Mouse (Mus musculus) thymus, postnatal 4 days (tissue): ENCODE data around the gene Appl1.
"Not testable (repeated sequence)": the region's sequence is repeated elsewhere in the genome, so short reads cannot be mapped to it uniquely, and the experiment has no call there.

Source experiments
- DNase-seq: peaks from one replicate; pipeline ENCODE4 v3.0.0; 2021

Appl1 gene

GRCm38 (mm10) chr14:26960518-26960917 lies 10.5 kb downstream of the Appl1 start:
- DNase-seq, result no peak

DNA sequence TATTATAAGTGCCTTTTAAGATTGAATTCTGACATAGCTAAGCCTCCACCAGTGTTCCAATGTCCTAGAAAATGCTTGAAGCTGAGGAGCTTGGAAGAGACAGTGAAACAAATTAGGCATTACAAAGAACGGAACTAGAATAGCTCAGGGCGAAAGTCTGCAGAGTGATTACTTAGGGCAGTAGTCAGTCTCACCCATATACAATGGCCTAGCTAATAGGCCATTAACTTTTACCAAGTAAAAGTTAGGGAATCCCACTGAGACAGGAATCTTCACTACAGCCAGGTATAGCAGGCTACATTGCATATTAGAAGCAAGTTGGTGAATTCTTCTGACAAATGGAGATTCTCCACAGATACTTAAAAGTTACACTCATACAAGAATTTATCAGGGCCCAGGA lies 14.9 kb downstream of the Appl1 start:
- not testable (repeated sequence) for DNase-seq

DNA sequence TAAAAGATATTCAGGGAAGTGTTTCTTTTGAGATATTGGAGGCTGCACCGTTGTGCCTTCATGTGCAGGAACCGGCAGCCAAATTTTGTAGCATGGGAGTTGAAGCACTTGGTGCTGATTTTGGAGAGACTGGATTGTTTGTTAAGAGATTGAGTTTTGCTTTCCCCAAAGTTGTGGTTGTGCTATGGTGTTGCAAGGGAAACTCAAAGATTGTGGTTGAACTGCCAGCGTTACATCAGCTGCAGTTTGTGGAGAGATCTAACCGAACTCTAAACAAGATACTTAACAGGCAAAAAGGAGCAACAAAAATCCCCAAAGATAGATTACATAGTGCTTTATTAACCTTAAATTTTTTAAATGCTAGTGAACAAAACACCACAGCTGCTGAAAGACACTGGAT lies 35.5 kb downstream of the Appl1 start:
- no peak for DNase-seq

- no peak for DNase-seq
Observed at GRCm38 (mm10) chr14:26934891-26935290, 36.1 kb downstream of the Appl1 start.

DNA sequence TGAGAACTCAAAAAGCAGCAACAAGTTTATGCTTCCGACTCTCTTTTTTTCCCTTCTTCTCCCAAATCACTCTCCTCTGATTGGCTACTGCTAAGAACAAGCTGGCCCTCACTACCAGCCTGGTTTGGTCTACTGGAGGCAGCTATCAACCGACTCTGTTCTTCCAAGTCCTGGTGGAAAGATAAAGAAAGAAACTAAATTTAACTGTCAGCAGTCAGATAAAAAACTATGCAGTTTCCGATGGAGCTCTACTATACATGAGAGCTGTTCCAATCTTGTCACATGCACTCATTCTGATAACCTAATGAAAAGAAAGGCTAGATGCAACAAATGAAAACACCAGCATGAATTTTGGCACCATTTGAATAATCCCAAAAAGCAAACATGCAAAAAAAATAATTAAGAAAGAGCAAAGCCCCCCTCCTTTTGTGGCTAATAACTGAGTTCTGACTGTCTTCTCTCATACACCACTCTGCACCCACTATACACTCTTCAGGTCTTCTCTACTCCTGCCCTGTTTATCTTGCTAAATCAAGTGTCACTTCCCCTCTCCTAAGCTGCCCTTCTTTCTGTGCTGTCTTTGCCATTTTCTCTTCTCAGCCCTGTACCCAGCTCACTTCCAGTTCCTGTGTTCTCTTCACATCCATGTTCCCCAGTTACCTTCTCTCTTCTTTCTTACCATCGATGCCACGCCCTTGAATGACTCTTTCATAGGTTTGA lies 47.2 kb downstream of the Appl1 start:
- no peak for DNase-seq

DNA sequence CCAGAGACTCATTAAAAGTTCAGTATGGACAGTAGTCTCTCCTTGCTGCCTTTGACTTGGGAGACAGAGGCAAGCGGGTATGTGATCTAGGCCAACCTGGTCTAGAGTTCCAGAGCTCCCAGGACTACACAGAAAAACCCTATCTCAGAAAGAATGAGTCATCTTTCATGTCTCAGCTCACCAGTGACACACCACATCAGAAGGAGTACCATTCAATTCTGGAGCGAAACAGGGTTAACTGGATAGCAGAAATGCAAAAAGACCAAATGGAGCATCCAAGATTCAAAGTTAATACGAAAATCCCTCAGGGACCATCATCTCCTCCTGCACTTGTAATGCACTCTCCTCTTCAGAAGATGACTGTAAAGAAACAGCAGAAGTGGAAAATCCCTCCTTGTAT lies 51.7 kb downstream of the Appl1 start:
- no peak for DNase-seq

GRCm38 (mm10) chr14:26913681-26914268 lies 57.3 kb downstream of the Appl1 start:
- no peak for DNase-seq

- DNase-seq, result no peak
Observed at GRCm38 (mm10) chr14:26911826-26912225, 59.2 kb downstream of the Appl1 start.

GRCm38 (mm10) chr14:26911201-26911600 lies 59.8 kb downstream of the Appl1 start:
- no peak for DNase-seq

- not testable (repeated sequence) for DNase-seq
Observed at GRCm38 (mm10) chr14:26910461-26910860, 60.6 kb downstream of the Appl1 start.

- DNase-seq, result no peak
Observed at GRCm38 (mm10) chr14:26907401-26907800, 63.6 kb downstream of the Appl1 start.

DNA sequence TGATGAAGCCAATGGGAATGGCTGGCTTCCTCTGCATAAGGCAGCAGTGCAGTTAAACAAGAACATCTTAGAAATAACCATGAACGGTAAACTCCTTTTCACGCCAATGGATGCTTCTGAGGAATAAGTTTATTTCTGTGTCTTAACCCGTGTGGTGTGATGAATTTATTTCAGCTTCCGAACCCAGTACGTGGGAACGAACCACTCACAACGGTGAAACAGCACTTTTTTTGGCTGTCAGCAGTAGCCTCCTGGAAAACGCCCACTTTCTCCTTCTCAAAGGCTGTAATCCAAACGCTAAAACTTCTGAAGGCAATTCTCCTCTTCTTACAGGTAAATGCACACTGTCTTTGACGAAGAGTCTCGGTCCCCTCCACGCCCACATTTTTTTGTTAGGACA lies 70.1 kb downstream of the Appl1 start:
- DNase-seq, result no peak

GRCm38 (mm10) chr14:26899490-26899889 lies 71.5 kb downstream of the Appl1 start:
- no peak for DNase-seq

DNA sequence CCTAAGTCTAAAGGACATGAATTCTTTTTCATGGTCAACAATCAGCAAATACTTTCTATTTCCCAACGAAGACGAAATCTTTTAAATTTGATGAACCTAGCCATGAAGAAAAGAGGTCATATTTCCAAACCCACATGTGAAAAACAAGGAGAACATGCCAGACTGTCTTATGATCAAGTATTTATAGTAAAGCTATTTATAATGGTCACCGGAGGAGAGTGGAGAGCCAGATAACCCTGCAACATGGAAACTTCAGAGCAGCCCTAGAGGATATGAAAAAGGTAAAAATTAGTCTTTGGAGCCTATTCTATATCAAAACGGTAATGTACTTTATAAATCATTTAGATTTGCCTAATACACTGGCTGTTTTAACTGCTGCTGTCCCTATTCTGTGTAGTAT lies 76.6 kb downstream of the Appl1 start, which contains the start of gene Asb14:
Gene Asb14 (plus strand): TSS at position 166 of the 400 bp plus-strand sequence.
- DNase-seq, result no peak

DNA sequence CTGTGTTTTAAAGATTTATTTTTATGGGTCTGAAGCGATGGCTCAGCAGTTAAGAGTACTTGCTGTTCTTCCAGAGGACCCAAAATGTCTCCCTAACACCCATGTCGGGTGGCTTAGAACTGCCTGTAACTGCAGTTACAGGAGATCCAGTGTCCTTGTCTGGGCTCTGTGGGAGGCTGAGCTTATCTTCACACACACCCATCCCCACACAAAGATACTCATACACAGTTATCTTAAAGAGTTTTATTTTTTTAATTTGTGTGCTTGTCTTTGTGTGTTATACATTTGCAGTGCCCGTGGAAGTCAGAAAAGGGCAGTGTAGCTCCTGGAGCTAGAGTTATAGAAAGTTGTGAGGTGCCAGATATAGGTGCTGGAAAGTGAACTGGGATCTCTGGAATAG lies 80.3 kb downstream of the Appl1 start:
- no peak for DNase-seq

GRCm38 (mm10) chr14:26887244-26887643 lies 83.8 kb downstream of the Appl1 start:
- DNase-seq, result no peak

DNA sequence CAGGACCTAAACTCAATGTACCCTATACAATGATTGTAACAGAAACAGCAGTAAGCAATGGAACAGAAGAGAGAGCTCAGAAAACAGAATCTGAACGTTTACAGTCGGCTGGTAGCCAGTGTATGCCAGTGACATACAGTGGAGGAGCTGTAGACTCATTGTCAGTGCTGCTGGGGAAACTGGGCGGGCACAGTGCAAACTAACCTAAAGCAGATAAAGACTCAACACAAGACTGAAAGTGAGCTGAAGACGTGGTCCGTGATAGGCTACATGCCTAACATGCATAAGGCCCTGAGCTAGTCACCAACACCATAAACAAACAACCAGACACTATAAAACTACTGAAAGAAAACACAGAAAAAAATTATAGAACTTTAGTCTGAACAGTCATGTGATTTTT lies 89.3 kb downstream of the Appl1 start:
- DNase-seq, result no peak

GRCm38 (mm10) chr14:26879976-26880375 lies 91.1 kb downstream of the Appl1 start:
- DNase-seq, result no peak

GRCm38 (mm10) chr14:26878756-26879155 lies 92.3 kb downstream of the Appl1 start:
- peak; percentile 51 for DNase-seq
